In genomic region chr11:55240556-55240955, GRCm38 (mm10) we compare ENCODE assay signal across 8 mouse cellular contexts. TPM values are rescaled to one million over a fixed set of nuclear protein-coding genes. Genes with fewer than 3 reads are reported as not detected.
DNase-seq lines count a peak whose midpoint lies in the region.

No protein-coding gene starts in this region.

- peak; percentile 79 for DNase-seq in CD4-positive, CD25-positive, alpha-beta regulatory T cell, adult 2 months (ENCODE audit: low read depth, low spot score)
- DNase-seq in R1 (ENCODE audit: low read depth, low spot score) = peak; percentile 57
- DNase-seq in cerebellum, adult 9-11 months = peak; percentile 83
- peak; percentile 51 to 62 for DNase-seq in gastrocnemius, postnatal 36 days
- peak; percentile 68 to 77 for DNase-seq in kidney, postnatal 4 days
- DNase-seq in lung, adult 18-20 months = peak; percentile 80 to 87
- DNase-seq in right cerebral cortex, adult 2 months (ENCODE audit: low spot score in 2 of 2) = peak; percentile 87
- peak; percentile 63 to 75 for DNase-seq in urinary bladder, postnatal 36 days (ENCODE audit: low spot score in 2 of 2)

- intact Hi-C loops in gastrocnemius, postnatal 36 days (cut with DNase I) = no loop called here

RNA-seq across cellular contexts. Expression of gene Slc36a1, which starts 36.4 kb away (rescaled TPM):
- 1 to 10 TPM; 5.5 to 5.7 TPM for total RNA-seq in gastrocnemius, postnatal 36 days (2021)

RNA-seq across cellular contexts. Expression of gene Slc36a2, which starts 55.7 kb away (rescaled TPM):
- total RNA-seq in gastrocnemius, postnatal 36 days (2021) = 1 to 10 TPM in 1 of 2 experiments, under 1 TPM in 1; 0.59 to 1.5 TPM

Comparison
In these comparisons a context has a peak if more than half of its experiments do, and no peak if none do; other contexts are left out.
1. Peak in every context shown above with its lines: DNase-seq.